Mouse (Mus musculus): ENCODE data around the gene Tead3.

DNA sequence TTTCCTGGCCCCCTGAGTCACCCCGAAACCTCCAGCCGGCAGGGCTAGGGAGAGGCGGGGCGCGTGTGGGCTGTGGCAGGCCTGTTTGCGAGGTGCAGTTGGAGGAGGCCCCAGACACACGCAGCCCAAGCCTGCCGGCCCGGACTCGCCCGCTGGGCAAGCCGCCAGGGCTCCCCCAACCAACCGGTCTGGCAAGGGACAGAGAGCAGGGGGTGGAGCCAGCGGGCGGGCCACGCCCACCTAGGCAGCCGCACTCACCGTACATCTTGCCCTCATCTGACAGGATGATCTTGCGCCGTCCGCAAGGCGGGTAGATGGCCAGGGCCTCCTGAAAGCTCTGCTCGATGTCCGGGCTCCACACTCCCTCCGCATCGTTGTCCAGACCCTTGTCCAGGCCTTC is 9.5 kb downstream of the Tead3 start:
- TF ChIP-seq EP300 (IDR thresholded peaks at IDR 0.05; ENCODE audit: insufficient read depth, low read depth, low read length), result no peak
- no peak for TF ChIP-seq POLR2A (IDR thresholded peaks at IDR 0.05; ENCODE audit: insufficient read depth, low read depth, low read length)
- no peak for TF ChIP-seq CTCF (IDR thresholded peaks at IDR 0.05)
